Mouse (Mus musculus) frontal cortex, adult (tissue): ENCODE measurements at regions not wholly inside any gene's neighbourhood (a gene's known extent, or its start where the extent isn't known, plus 50 kb on each side); places are given as distances from the start of the nearest gene placed in this dataset.
"Not testable (repeated sequence)": the region's sequence is repeated elsewhere in the genome, so short reads cannot be mapped to it uniquely, and the experiment has no call there.

ENCODE experiments used
- ATAC-seq: cut with Nextera tagmentation; 2 replicates; pipeline ENCODE4 v1.9.2; 2017; ENCODE audit warnings: mild to moderate bottlenecking, moderate library complexity, mixed read lengths; ENCODE audit not compliant: low TSS enrichment

- no peak for ATAC-seq
These were observed 380.7 kb upstream of the Dsel start for GRCm38 (mm10) chr1:112245437-112245836.

DNA sequence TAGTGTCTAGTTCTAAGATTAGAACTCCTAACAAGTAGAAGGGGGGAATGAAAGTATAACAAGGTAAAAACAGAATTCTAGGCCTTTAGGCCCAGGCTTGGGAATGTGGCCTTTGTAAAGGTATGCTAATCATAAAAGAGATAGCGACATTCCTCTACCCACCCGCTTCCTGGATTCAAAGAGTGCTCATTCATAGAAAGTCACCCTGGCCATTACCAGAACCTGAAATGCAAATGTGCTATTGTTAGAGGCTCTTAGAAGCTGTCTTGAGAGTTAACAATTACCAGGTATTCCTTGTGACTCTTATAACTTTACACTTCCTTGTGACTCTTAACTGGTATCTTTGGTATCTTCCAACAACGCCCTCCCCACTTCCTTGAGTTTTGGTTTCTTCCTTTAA, 360.8 kb upstream of the Dsel start:
- not testable (repeated sequence) for ATAC-seq

GRCm38 (mm10) chr1:112192604-112193003, 327.9 kb upstream of the Dsel start:
- ATAC-seq, result peak; percentile 99

- ATAC-seq, result no peak
These were observed 315.7 kb upstream of the Dsel start for GRCm38 (mm10) chr1:112180446-112180845.
